Mouse (Mus musculus) ES-Bruce4 (cell line): ENCODE measurements at regions not wholly inside any gene's neighbourhood (a gene's known extent, or its start where the extent isn't known, plus 50 kb on each side); places are given as distances from the start of the nearest gene placed in this dataset.

Source experiments
- CTCF ChIP-seq: IDR thresholded peaks from one replicate; pipeline ENCODE4 v1.8.1; 2011; ENCODE audit warnings: low read depth, low read length
- EP300 ChIP-seq: IDR thresholded peaks from 2 replicates; pipeline ENCODE4 v1.6.1; 2011; ENCODE audit warnings: low read depth, low read length; ENCODE audit not compliant: insufficient read depth

DNA sequence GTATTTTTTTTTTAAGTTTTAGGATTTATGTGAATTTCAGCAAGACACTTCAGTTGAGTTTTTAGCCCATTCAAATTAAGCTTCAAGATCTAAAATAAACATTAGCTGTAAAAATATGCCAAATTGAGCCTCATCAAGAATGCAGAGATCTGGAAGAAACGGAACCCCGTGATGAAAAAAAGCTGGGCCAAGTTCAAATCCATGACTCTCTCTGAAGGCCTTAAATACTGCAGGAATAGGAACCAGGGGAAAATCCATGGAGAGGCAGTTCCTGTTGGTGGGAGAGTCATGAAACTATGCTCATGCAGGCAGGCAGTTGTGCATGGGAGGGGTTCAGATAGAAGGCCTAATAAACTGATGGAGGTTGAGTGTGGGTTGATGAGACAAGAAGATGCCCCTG, 430.9 kb downstream of the Nbas start:
- TF ChIP-seq EP300 = no peak
- no peak for TF ChIP-seq CTCF
